Mouse (Mus musculus): ENCODE measurements around the gene Tmem176a. TPM values are rescaled to one million over a fixed set of nuclear protein-coding genes. Genes with fewer than 3 reads are reported as not detected.

Tmem176a gene
- polyA plus RNA-seq, 1 experiment from 2014 or later, result 30.5 TPM

Other genes starting within 250 kb of the Tmem176a start
- gene Repin1, start 247.0 kb upstream of the Tmem176a start, polyA plus RNA-seq (2015; fragmentation: Nextera tagmentation; extraction: Ambion mirVana), result 38.0 and 40.3 TPM in 2 replicates
- not detected in 2 replicates for gene Gm44965, start 247.0 kb upstream of the Tmem176a start, polyA plus RNA-seq (2015; fragmentation: Nextera tagmentation; extraction: Ambion mirVana)
- 11.3 and 15.7 TPM in 2 replicates for gene Zfp775, start 238.9 kb upstream of the Tmem176a start, polyA plus RNA-seq (2015; fragmentation: Nextera tagmentation; extraction: Ambion mirVana)
- 11.2 and 12.7 TPM in 2 replicates for gene AI854703, start 214.2 kb upstream of the Tmem176a start, polyA plus RNA-seq (2015; fragmentation: Nextera tagmentation; extraction: Ambion mirVana)
- 0.74 TPM in 2 replicates for gene Gimap8, start 193.7 kb upstream of the Tmem176a start, polyA plus RNA-seq (2015; fragmentation: Nextera tagmentation; extraction: Ambion mirVana)
- gene Gimap9, start 164.8 kb upstream of the Tmem176a start, polyA plus RNA-seq (2015; fragmentation: Nextera tagmentation; extraction: Ambion mirVana), result 1.6 and 2.7 TPM in 2 replicates
- 2.9 and 3.3 TPM in 2 replicates for gene Gimap4, start 156.4 kb upstream of the Tmem176a start, polyA plus RNA-seq (2015; fragmentation: Nextera tagmentation; extraction: Ambion mirVana)
- gene Gimap6, start 132.7 kb upstream of the Tmem176a start, polyA plus RNA-seq (2015; fragmentation: Nextera tagmentation; extraction: Ambion mirVana), result 10.9 and 11.6 TPM in 2 replicates
- 0.95 TPM in 1 of 2 replicates, not detected in the other for gene Gm28053, start 122.3 kb upstream of the Tmem176a start, polyA plus RNA-seq (2015; fragmentation: Nextera tagmentation; extraction: Ambion mirVana)
- not detected in 2 replicates for gene Gimap7, start 122.3 kb upstream of the Tmem176a start, polyA plus RNA-seq (2015; fragmentation: Nextera tagmentation; extraction: Ambion mirVana)
- gene Gimap1, start 101.9 kb upstream of the Tmem176a start, polyA plus RNA-seq (2015; fragmentation: Nextera tagmentation; extraction: Ambion mirVana), result 8.6 and 8.7 TPM in 2 replicates
- 2.0 TPM in 2 replicates for gene Gimap5, start 94.7 kb upstream of the Tmem176a start, polyA plus RNA-seq (2015; fragmentation: Nextera tagmentation; extraction: Ambion mirVana)
- gene Gimap3, start 70.1 kb upstream of the Tmem176a start, polyA plus RNA-seq (2015; fragmentation: Nextera tagmentation; extraction: Ambion mirVana), result not detected in 2 replicates
- gene Tmem176b, start 577 bp downstream of the Tmem176a start, polyA plus RNA-seq (2015; fragmentation: Nextera tagmentation; extraction: Ambion mirVana), result 127 and 151 TPM in 2 replicates
- gene Aoc1, start 32.0 kb downstream of the Tmem176a start, polyA plus RNA-seq (2015; fragmentation: Nextera tagmentation; extraction: Ambion mirVana), result not detected in 2 replicates
- not detected in 2 replicates for gene 1600015I10Rik, start 89.0 kb downstream of the Tmem176a start, polyA plus RNA-seq (2015; fragmentation: Nextera tagmentation; extraction: Ambion mirVana)
- not detected in 2 replicates for gene Doxl2, start 134.0 kb downstream of the Tmem176a start, polyA plus RNA-seq (2015; fragmentation: Nextera tagmentation; extraction: Ambion mirVana)
- not detected in 2 replicates for gene Svs1, start 145.9 kb downstream of the Tmem176a start, polyA plus RNA-seq (2015; fragmentation: Nextera tagmentation; extraction: Ambion mirVana)
- gene Gpnmb, start 195.6 kb downstream of the Tmem176a start, polyA plus RNA-seq (2015; fragmentation: Nextera tagmentation; extraction: Ambion mirVana), result 0.31 and 0.74 TPM in 2 replicates
- gene Malsu1, start 232.9 kb downstream of the Tmem176a start, polyA plus RNA-seq (2015; fragmentation: Nextera tagmentation; extraction: Ambion mirVana), result 70.2 and 73.9 TPM in 2 replicates